Mouse (Mus musculus): ENCODE measurements around the gene Sall4. TPM values are rescaled to one million over a fixed set of nuclear protein-coding genes. Genes with fewer than 3 reads are reported as not detected.

Gene Sall4
- polyA plus RNA-seq, 1 experiment from 2014 or later, result 0.65 TPM

DNA sequence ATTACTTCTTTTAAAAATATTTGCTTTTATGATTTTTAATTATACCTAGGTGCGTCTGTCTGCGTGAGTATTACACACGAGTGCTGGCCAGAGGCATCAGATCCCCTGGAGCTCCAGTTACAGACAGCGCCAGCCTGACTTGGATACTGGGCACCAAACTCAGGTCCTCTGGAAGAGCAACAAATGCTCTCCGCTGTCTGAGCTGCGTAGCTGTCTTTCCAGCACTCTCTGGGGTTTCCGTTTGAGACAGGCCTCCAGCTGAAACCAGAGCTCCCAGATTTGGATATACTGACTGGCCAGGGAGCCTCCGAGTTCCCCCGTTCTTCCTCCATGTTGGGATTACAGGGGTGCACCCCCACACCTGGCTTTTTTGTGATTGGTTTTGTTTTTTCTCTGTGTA, 12.9 kb upstream of the Sall4 start:
- no peak overlapping the region for H3K27ac ChIP-seq (ENCODE audit: low read depth, low read length)
- H3K4me3 ChIP-seq (ENCODE audit: low read length), result no peak overlapping the region
- H3K4me1 ChIP-seq (ENCODE audit: control insufficient read depth, insufficient read depth, low read length), result 0 out of 2 replicates have a peak, but pooled peaks cover 3% of the 10 kb centered on the region
- no peaks in the 10 kb centered on the region for H3K9me3 ChIP-seq (ENCODE audit: control insufficient read depth, low read length)
- WGBS, result 27% methylated on average over 9 of the region's 9 CpGs
- H3K4me2 ChIP-seq (replicated peaks; ENCODE audit: low read depth, low read length), result no peak overlapping the region
- no peaks in the 10 kb centered on the region for H3K27me3 ChIP-seq (ENCODE audit: control insufficient read depth, insufficient read depth, low read length)
- H3K9ac ChIP-seq (ENCODE audit: low read depth, low read length), result no peak overlapping the region
- ATAC-seq (ENCODE audit: low FRiP score, low TSS enrichment), result no peak
- H3K36me3 ChIP-seq (ENCODE audit: control insufficient read depth, insufficient read depth, low read length), result no peaks in the 10 kb centered on the region

DNA sequence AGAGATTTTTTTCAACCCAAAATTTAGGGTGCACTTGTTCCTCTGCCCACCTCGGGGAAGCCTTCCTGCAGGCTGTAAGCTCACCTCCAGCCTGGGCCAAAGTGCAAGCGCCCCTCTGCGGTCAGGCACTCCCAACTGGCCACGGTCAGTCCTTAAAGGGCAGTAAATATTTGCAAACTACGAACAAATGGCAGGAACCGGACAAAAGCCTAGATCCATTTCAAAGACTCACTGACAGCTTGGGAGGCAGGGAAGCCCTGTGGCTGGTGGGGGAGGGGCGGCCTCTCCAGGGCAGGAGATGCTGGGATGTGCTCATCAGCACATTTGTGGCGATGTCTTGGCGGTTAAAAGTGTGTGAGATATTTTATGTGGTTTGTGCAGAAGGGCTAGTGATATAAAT, 12.3 kb upstream of the Sall4 start:
- H3K4me2 ChIP-seq (replicated peaks; ENCODE audit: low read depth, low read length), result no peak overlapping the region
- H3K27me3 ChIP-seq (ENCODE audit: control insufficient read depth, insufficient read depth, low read length), result no peaks in the 10 kb centered on the region
- H3K4me1 ChIP-seq (ENCODE audit: control insufficient read depth, insufficient read depth, low read length), result 0 out of 2 replicates have a peak, but pooled peaks cover 3% of the 10 kb centered on the region
- ATAC-seq (ENCODE audit: low FRiP score, low TSS enrichment), result no peak
- H3K27ac ChIP-seq (ENCODE audit: low read depth, low read length), result no peak overlapping the region
- WGBS, result 9% methylated on average over 9 of the region's 9 CpGs
- H3K4me3 ChIP-seq (ENCODE audit: low read length), result no peak overlapping the region
- no peaks in the 10 kb centered on the region for H3K9me3 ChIP-seq (ENCODE audit: control insufficient read depth, low read length)
- no peak overlapping the region for H3K9ac ChIP-seq (ENCODE audit: low read depth, low read length)
- no peaks in the 10 kb centered on the region for H3K36me3 ChIP-seq (ENCODE audit: control insufficient read depth, insufficient read depth, low read length)

DNA sequence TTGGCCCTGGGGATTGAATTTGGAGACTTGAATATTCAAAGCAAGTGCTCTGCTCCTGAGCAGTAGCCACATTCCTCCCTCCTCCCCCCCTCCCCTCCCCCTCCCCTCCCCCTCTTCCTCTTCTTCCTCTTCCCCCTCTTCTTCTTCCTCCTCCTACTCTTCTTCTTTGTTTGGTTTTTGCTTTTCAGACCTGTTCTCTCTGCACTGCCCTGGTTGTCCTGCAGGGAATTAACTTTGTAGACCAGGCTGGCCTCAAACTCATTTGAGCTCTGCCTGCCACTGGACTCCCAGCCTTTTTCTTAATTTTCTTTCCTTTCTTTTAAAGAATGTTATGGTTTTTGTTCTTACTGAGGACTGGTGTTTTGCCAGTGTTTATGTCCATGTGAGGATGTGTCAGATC, 9.7 kb upstream of the Sall4 start:
- H3K36me3 ChIP-seq (ENCODE audit: control insufficient read depth, insufficient read depth, low read length), result no peaks in the 10 kb centered on the region
- H3K4me1 ChIP-seq (ENCODE audit: control insufficient read depth, insufficient read depth, low read length), result 0 out of 2 replicates have a peak, but pooled peaks cover 3% of the 10 kb centered on the region
- no peak for ATAC-seq (ENCODE audit: low FRiP score, low TSS enrichment)
- H3K27ac ChIP-seq (ENCODE audit: low read depth, low read length), result no peak overlapping the region
- H3K4me2 ChIP-seq (replicated peaks; ENCODE audit: low read depth, low read length), result no peak overlapping the region
- no peak overlapping the region for H3K9ac ChIP-seq (ENCODE audit: low read depth, low read length)
- no peak overlapping the region for H3K4me3 ChIP-seq (ENCODE audit: low read length)
- H3K9me3 ChIP-seq (ENCODE audit: control insufficient read depth, low read length), result no peaks in the 10 kb centered on the region
- H3K27me3 ChIP-seq (ENCODE audit: control insufficient read depth, insufficient read depth, low read length), result no peaks in the 10 kb centered on the region

- H3K4me2 ChIP-seq (replicated peaks; ENCODE audit: low read depth, low read length), result no peak overlapping the region
- WGBS, result 84% methylated on average over 3 of the region's 3 CpGs
- H3K9me3 ChIP-seq (ENCODE audit: control insufficient read depth, low read length), result no peaks in the 10 kb centered on the region
- H3K4me1 ChIP-seq (ENCODE audit: control insufficient read depth, insufficient read depth, low read length), result 0 out of 2 replicates have a peak, but pooled peaks cover 3% of the 10 kb centered on the region
- no peak for ATAC-seq (ENCODE audit: low FRiP score, low TSS enrichment)
- H3K9ac ChIP-seq (ENCODE audit: low read depth, low read length), result no peak overlapping the region
- H3K36me3 ChIP-seq (ENCODE audit: control insufficient read depth, insufficient read depth, low read length), result no peaks in the 10 kb centered on the region
- H3K4me3 ChIP-seq (ENCODE audit: low read length), result no peak overlapping the region
- H3K27me3 ChIP-seq (ENCODE audit: control insufficient read depth, insufficient read depth, low read length), result no peaks in the 10 kb centered on the region
- no peak overlapping the region for H3K27ac ChIP-seq (ENCODE audit: low read depth, low read length)
These were observed 8.5 kb upstream of the Sall4 start for GRCm38 (mm10) chr2:168776238-168776637.

- WGBS, result 63% methylated on average over 8 of the region's 8 CpGs
- H3K4me1 ChIP-seq (ENCODE audit: control insufficient read depth, insufficient read depth, low read length), result peaks cover 15% of the 10 kb centered on the region
- H3K27ac ChIP-seq (ENCODE audit: low read depth, low read length), result no peak overlapping the region
- no peaks in the 10 kb centered on the region for H3K36me3 ChIP-seq (ENCODE audit: control insufficient read depth, insufficient read depth, low read length)
- no peak for ATAC-seq (ENCODE audit: low FRiP score, low TSS enrichment)
- no peaks in the 10 kb centered on the region for H3K9me3 ChIP-seq (ENCODE audit: control insufficient read depth, low read length)
- H3K4me2 ChIP-seq (replicated peaks; ENCODE audit: low read depth, low read length), result no peak overlapping the region
- no peak overlapping the region for H3K9ac ChIP-seq (ENCODE audit: low read depth, low read length)
- H3K27me3 ChIP-seq (ENCODE audit: control insufficient read depth, insufficient read depth, low read length), result peaks cover 58% of the 10 kb centered on the region
- no peak overlapping the region for H3K4me3 ChIP-seq (ENCODE audit: low read length)
These were observed 1.5 kb upstream of the Sall4 start for GRCm38 (mm10) chr2:168769259-168769658.

- Histone ChIP-seq H3K27ac (ENCODE audit: low read depth, low read length) (no peak overlapping the region), H3K9me3 (ENCODE audit: control insufficient read depth, low read length) (no peaks in the 10 kb centered on the region), H3K36me3 (ENCODE audit: control insufficient read depth, insufficient read depth, low read length) (no peaks in the 10 kb centered on the region), H3K4me3 (ENCODE audit: low read length) (peak overlapping the region; percentile 48), H3K4me2 (replicated peaks; ENCODE audit: low read depth, low read length) (peak overlapping the region; percentile 86), H3K4me1 (ENCODE audit: control insufficient read depth, insufficient read depth, low read length) (peaks cover 15% of the 10 kb centered on the region), H3K27me3 (ENCODE audit: control insufficient read depth, insufficient read depth, low read length) (peaks cover 84% of the 10 kb centered on the region), H3K9ac (ENCODE audit: low read depth, low read length) (peak overlapping the region; percentile 23; the same call in 1 of the 2 replicates)
- peak; percentile 37 for ATAC-seq (ENCODE audit: low FRiP score, low TSS enrichment)
- under 1% methylated on average over 52 of the region's 52 CpGs for WGBS
These were observed 993 bp downstream of the Sall4 start for GRCm38 (mm10) chr2:168766538-168767361.

DNA sequence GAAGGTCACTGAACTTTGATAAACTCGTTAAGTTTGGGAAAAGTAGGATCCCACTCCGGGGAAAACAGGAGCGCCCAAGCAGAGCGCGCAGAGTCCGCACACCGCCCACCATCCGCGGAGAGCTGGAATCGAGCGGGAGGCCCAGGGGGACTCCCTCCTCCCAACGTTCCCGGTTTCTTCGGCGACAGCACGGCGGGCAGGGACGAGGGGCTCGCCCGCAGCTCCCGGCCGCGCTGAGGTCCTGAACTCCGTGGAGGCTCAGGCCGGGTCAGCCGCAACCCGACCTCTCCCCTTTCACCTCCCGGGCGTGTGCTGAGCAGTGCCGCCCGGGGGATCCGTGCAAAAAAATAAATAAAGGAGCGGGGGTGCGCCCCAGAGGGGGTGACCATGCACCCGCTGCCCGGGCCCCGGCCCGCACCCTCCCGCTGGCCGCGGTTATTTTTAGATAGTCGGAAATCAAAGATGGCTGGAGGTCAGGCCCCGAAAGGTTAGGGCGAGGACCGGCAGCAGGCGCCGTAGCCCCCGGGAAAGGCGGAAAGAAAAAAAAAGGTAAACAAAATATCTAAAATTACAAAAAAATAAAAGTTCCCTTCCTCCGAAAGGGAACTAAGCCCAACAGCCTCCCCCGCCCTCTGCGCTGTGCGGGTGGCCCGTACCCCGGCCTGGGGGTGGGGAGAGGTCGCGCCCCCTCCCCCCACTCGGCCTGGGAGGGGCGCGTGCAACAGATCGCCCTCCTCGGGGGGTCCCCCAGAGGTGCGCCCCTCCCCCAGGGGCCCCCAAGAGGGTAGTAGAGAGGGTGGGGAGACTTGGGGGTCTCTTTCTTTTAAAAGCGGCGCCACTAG, 1.8 kb downstream of the Sall4 start:
- peak overlapping the region; percentile 48 for H3K4me3 ChIP-seq (ENCODE audit: low read length)
- H3K36me3 ChIP-seq (ENCODE audit: control insufficient read depth, insufficient read depth, low read length), result no peaks in the 10 kb centered on the region
- H3K4me1 ChIP-seq (ENCODE audit: control insufficient read depth, insufficient read depth, low read length), result peaks cover 15% of the 10 kb centered on the region
- no peak for ATAC-seq (ENCODE audit: low FRiP score, low TSS enrichment)
- under 1% methylated on average over 64 of the region's 65 CpGs for WGBS
- H3K9ac ChIP-seq (ENCODE audit: low read depth, low read length), result peak overlapping the region; percentile 38
- peaks cover 89% of the 10 kb centered on the region for H3K27me3 ChIP-seq (ENCODE audit: control insufficient read depth, insufficient read depth, low read length)
- no peak overlapping the region for H3K27ac ChIP-seq (ENCODE audit: low read depth, low read length)
- no peaks in the 10 kb centered on the region for H3K9me3 ChIP-seq (ENCODE audit: control insufficient read depth, low read length)
- peak overlapping the region; percentile 86 for H3K4me2 ChIP-seq (replicated peaks; ENCODE audit: low read depth, low read length)

- no peak overlapping the region for H3K27ac ChIP-seq (ENCODE audit: low read depth, low read length)
- no peaks in the 10 kb centered on the region for H3K9me3 ChIP-seq (ENCODE audit: control insufficient read depth, low read length)
- under 1% methylated on average over 31 of the region's 32 CpGs for WGBS
- H3K4me3 ChIP-seq (ENCODE audit: low read length), result peak overlapping the region; percentile 48
- H3K36me3 ChIP-seq (ENCODE audit: control insufficient read depth, insufficient read depth, low read length), result no peaks in the 10 kb centered on the region
- ATAC-seq (ENCODE audit: low FRiP score, low TSS enrichment), result peak; percentile 73
- 0 out of 2 replicates have a peak overlapping the region, but pooled peaks have one; percentile 38 for H3K9ac ChIP-seq (ENCODE audit: low read depth, low read length)
- H3K4me2 ChIP-seq (replicated peaks; ENCODE audit: low read depth, low read length), result peak overlapping the region; percentile 86
- peaks cover 15% of the 10 kb centered on the region for H3K4me1 ChIP-seq (ENCODE audit: control insufficient read depth, insufficient read depth, low read length)
- H3K27me3 ChIP-seq (ENCODE audit: control insufficient read depth, insufficient read depth, low read length), result peaks cover 89% of the 10 kb centered on the region
These were observed 2.6 kb downstream of the Sall4 start for GRCm38 (mm10) chr2:168765065-168765681.
